Mouse (Mus musculus) midbrain, embryonic 14.5 days (tissue): ENCODE measurements around the gene Cdc45. TPM values are rescaled to one million over a fixed set of nuclear protein-coding genes. Genes with fewer than 3 reads are reported as not detected.

Experiments
- polyA plus RNA-seq: library from polyadenylated mRNA; unstranded; fragments of >200 nt; fragmentation: Nextera tagmentation; extraction: Ambion mirVana; gene quantifications from 2 replicates; pipeline ENCODE4 v1.2.1, GENCODE M21; 2014

The Cdc45 gene
- polyA plus RNA-seq, 1 experiment from 2014 or later, result 11.1 TPM

Other genes starting within 250 kb of the Cdc45 start
- gene Tbx1, start 221.3 kb downstream of the Cdc45 start, polyA plus RNA-seq, result 0.27 and 0.34 TPM in 2 replicates
- gene Gp1bb, start 189.6 kb downstream of the Cdc45 start, polyA plus RNA-seq, result 14.7 and 14.9 TPM in 2 replicates
- 9.9 and 15.2 TPM in 2 replicates for gene Gm49601, start 185.6 kb downstream of the Cdc45 start, polyA plus RNA-seq
- gene Sept5, start 182.0 kb downstream of the Cdc45 start, polyA plus RNA-seq, result 175 and 200 TPM in 2 replicates
- gene Cldn5, start 35.1 kb downstream of the Cdc45 start, polyA plus RNA-seq, result 72.7 and 87.8 TPM in 2 replicates
- gene Ufd1, start 208 bp downstream of the Cdc45 start, polyA plus RNA-seq, result 80.2 and 82.3 TPM in 2 replicates
- gene 2510002D24Rik, start 24.6 kb upstream of the Cdc45 start, polyA plus RNA-seq, result 27.2 and 35.3 TPM in 2 replicates
- not detected in 2 replicates for gene Gm28539, start 24.6 kb upstream of the Cdc45 start, polyA plus RNA-seq
- 53.5 and 55.3 TPM in 2 replicates for gene Mrpl40, start 64.9 kb upstream of the Cdc45 start, polyA plus RNA-seq
- gene Hira, start 65.0 kb upstream of the Cdc45 start, polyA plus RNA-seq, result 23.4 and 28.1 TPM in 2 replicates